Mouse (Mus musculus): Measurements from ENCODE around the gene Ttyh3.

- no peak for TF ChIP-seq CTCF (IDR thresholded peaks at IDR 0.05; ENCODE audit: low read depth, low read length)
- TF ChIP-seq TAL1 (conservative IDR thresholded peaks at IDR 0.05; ENCODE audit: low read depth, low read length) = no peak
- TF ChIP-seq GATA1 (IDR thresholded peaks at IDR 0.05; ENCODE audit: borderline replicate concordance, low read length) = no peak
- no peak for TF ChIP-seq GATA2 (IDR thresholded peaks at IDR 0.05; ENCODE audit: borderline replicate concordance, low read depth, low read length)
- no peak for TF ChIP-seq POLR2AphosphoS5 (IDR thresholded peaks at IDR 0.05; ENCODE audit: insufficient replicate concordance, low read depth, low read length)
Measured at GRCm38 (mm10) chr5:140675079-140675478, 26.2 kb upstream of the Ttyh3 start.
